Mouse (Mus musculus) c-Kit-positive CD71-positive TER-119-negative erythroid progenitor cells, embryonic 14.5 days (primary cell): Measurements from ENCODE around the gene Gm45837.

Experiments used
- DNase-seq: peaks from one replicate; pipeline ENCODE4 v3.0.0-alpha.2; 2013; ENCODE audit warnings: low read depth

Gene Gm45837

GRCm38 (mm10) chr7:101443093-101443492, 32.4 kb downstream of the Gm45837 start:
- no peak for DNase-seq

GRCm38 (mm10) chr7:101444211-101444610, 33.5 kb downstream of the Gm45837 start:
- DNase-seq: no peak

- no peak for DNase-seq
These were observed 39.2 kb downstream of the Gm45837 start for GRCm38 (mm10) chr7:101449855-101450254.

- DNase-seq: peak; percentile 40
These were observed 40.0 kb downstream of the Gm45837 start for GRCm38 (mm10) chr7:101450422-101451401.

- DNase-seq: no peak
These were observed 42.0 kb downstream of the Gm45837 start for GRCm38 (mm10) chr7:101452669-101453068.

GRCm38 (mm10) chr7:101453296-101453695, 42.6 kb downstream of the Gm45837 start:
- DNase-seq: no peak

GRCm38 (mm10) chr7:101453725-101454124, 43.0 kb downstream of the Gm45837 start:
- DNase-seq: no peak

GRCm38 (mm10) chr7:101454479-101454878, 43.8 kb downstream of the Gm45837 start:
- DNase-seq: no peak

- no peak for DNase-seq
These were observed 44.5 kb downstream of the Gm45837 start for GRCm38 (mm10) chr7:101455141-101455540.

- DNase-seq: no peak
These were observed 45.6 kb downstream of the Gm45837 start for GRCm38 (mm10) chr7:101456318-101456717.

- no peak for DNase-seq
These were observed 46.1 kb downstream of the Gm45837 start for GRCm38 (mm10) chr7:101456789-101457188.

GRCm38 (mm10) chr7:101457283-101457682, 46.6 kb downstream of the Gm45837 start:
- DNase-seq: no peak

GRCm38 (mm10) chr7:101457801-101458200, 47.1 kb downstream of the Gm45837 start:
- DNase-seq: no peak

- no peak for DNase-seq
These were observed 47.6 kb downstream of the Gm45837 start for GRCm38 (mm10) chr7:101458278-101458781.

GRCm38 (mm10) chr7:101459305-101459813, 48.7 kb downstream of the Gm45837 start:
- DNase-seq: no peak

- DNase-seq: no peak
These were observed 49.4 kb downstream of the Gm45837 start for GRCm38 (mm10) chr7:101459923-101460607.

- no peak for DNase-seq
These were observed 49.9 kb downstream of the Gm45837 start for GRCm38 (mm10) chr7:101460608-101460957.

GRCm38 (mm10) chr7:101461571-101461970, 50.9 kb downstream of the Gm45837 start:
- DNase-seq: no peak

- no peak for DNase-seq
These were observed 51.8 kb downstream of the Gm45837 start for GRCm38 (mm10) chr7:101462327-101463068.

GRCm38 (mm10) chr7:101463665-101464271, 53.1 kb downstream of the Gm45837 start:
- no peak for DNase-seq

- no peak for DNase-seq
These were observed 54.2 kb downstream of the Gm45837 start for GRCm38 (mm10) chr7:101464927-101465326.
